Mouse (Mus musculus): ENCODE data around the gene Eya3.
"Not testable (repeated sequence)": the region's sequence is repeated elsewhere in the genome, so short reads cannot be mapped to it uniquely, and the experiment has no call there.

Eya3 gene

GRCm38 (mm10) chr4:132638461-132639190, at the start of gene Eya3:
Gene Eya3, plus strand, starts transcription at chr4:132638987.
- peak; percentile 94 to 95 for DNase-seq

- no peak for DNase-seq
Observed at GRCm38 (mm10) chr4:132590642-132591041, 48.1 kb upstream of the Eya3 start.

- DNase-seq: no peak
Observed at GRCm38 (mm10) chr4:132592958-132593357, 45.8 kb upstream of the Eya3 start.

- no peak for DNase-seq
Observed at GRCm38 (mm10) chr4:132594191-132594590, 44.6 kb upstream of the Eya3 start.

- no peak for DNase-seq
Observed at GRCm38 (mm10) chr4:132598861-132599260, 39.9 kb upstream of the Eya3 start.

- DNase-seq: no peak
Observed at GRCm38 (mm10) chr4:132599764-132600163, 39.0 kb upstream of the Eya3 start.

- DNase-seq: no peak
Observed at GRCm38 (mm10) chr4:132600465-132600864, 38.3 kb upstream of the Eya3 start.

GRCm38 (mm10) chr4:132601242-132601641, 37.5 kb upstream of the Eya3 start:
- not testable (repeated sequence) for DNase-seq

GRCm38 (mm10) chr4:132603468-132603867, 35.3 kb upstream of the Eya3 start:
- DNase-seq: no peak

GRCm38 (mm10) chr4:132605816-132606215, 33.0 kb upstream of the Eya3 start:
- no peak for DNase-seq

GRCm38 (mm10) chr4:132608147-132608546, 30.6 kb upstream of the Eya3 start:
- no peak for DNase-seq

GRCm38 (mm10) chr4:132610301-132610984, 28.3 kb upstream of the Eya3 start:
- no peak for DNase-seq

GRCm38 (mm10) chr4:132611320-132611719, 27.5 kb upstream of the Eya3 start:
- no peak for DNase-seq

- DNase-seq: no peak
Observed at GRCm38 (mm10) chr4:132617873-132618272, 20.9 kb upstream of the Eya3 start.

- no peak for DNase-seq
Observed at GRCm38 (mm10) chr4:132618850-132619375, 19.9 kb upstream of the Eya3 start.

- no peak for DNase-seq
Observed at GRCm38 (mm10) chr4:132620134-132620533, 18.7 kb upstream of the Eya3 start.

- no peak for DNase-seq
Observed at GRCm38 (mm10) chr4:132621287-132622068, 17.3 kb upstream of the Eya3 start.

- DNase-seq: no peak
Observed at GRCm38 (mm10) chr4:132624034-132624657, 14.6 kb upstream of the Eya3 start.

- DNase-seq: peak; percentile 13 to 49
Observed at GRCm38 (mm10) chr4:132628830-132629229, 10.0 kb upstream of the Eya3 start.

GRCm38 (mm10) chr4:132635971-132636370, 2.8 kb upstream of the Eya3 start:
- DNase-seq: no peak

- DNase-seq: peak; percentile 53 to 65
Observed at GRCm38 (mm10) chr4:132636554-132636953, 2.2 kb upstream of the Eya3 start.

GRCm38 (mm10) chr4:132639191-132639713, 465 bp downstream of the Eya3 start:
- DNase-seq: peak in 1 of 2 experiments; percentile 36

All from cerebellum, postnatal 14 days (tissue).